Mouse (Mus musculus) cerebellum, adult 2 months (tissue): ENCODE measurements around the gene Myo15.

ENCODE experiments used
- CTCF ChIP-seq: fragments of 200-500 bp; IDR thresholded peaks from 2 replicates; pipeline ENCODE4 v1.5.1; 2011; ENCODE audit warnings: low read depth, mild to moderate bottlenecking, control low read depth, low read length, moderate library complexity, borderline replicate concordance; ENCODE audit not compliant: insufficient read depth
- POLR2A ChIP-seq: fragments of 200-500 bp; IDR thresholded peaks from 2 replicates; pipeline ENCODE4 v1.6.1; 2011; ENCODE audit warnings: low read length, control low read depth, borderline replicate concordance; ENCODE audit not compliant: insufficient read depth

DNA sequence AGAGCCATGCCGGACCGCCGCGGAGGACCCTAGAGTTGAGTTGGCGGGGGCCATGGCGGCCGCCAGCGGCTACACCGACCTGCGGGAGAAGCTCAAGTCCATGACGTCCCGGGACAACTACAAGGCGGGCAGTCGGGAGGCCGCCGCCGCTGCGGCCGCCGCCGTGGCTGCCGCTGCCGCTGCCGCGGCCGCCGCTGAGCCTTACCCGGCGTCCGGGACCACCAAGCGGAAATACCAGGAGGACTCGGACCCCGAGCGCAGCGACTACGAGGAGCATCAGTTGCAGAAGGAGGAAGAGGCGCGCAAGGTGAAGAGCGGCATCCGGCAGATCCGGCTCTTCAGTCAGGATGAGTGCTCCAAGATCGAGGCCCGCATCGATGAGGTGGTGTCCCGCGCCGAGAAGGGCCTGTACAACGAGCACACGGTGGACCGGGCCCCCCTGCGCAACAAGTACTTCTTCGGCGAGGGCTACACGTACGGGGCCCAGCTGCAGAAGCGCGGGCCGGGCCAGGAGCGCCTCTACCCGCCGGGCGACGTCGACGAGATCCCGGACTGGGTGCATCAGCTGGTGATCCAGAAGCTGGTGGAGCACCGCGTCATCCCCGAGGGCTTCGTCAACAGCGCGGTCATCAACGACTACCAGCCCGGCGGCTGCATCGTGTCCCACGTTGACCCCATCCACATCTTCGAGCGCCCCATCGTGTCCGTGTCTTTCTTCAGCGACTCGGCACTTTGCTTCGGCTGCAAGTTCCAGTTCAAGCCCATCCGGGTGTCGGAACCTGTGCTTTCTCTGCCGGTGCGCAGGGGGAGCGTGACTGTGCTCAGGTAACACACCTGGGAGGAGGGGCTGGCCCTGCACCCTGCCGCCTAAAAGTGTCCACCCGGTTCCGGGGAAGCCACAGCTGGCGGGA lies 69.5 kb downstream of the Myo15 start:
- no peak for TF ChIP-seq CTCF
- TF ChIP-seq POLR2A = no peak
